Mouse (Mus musculus): ENCODE results near the gene Slc16a2. TPM values are rescaled to one million over a fixed set of nuclear protein-coding genes. Genes with fewer than 3 reads are reported as not detected.

Slc16a2 gene
- polyA plus RNA-seq, 1 experiment from 2014 or later, result 14.8 TPM

GRCm38 (mm10) chrX:103722437-103722836, 99.3 kb downstream of the Slc16a2 start:
- no peak for ATAC-seq (replicated peaks; ENCODE audit: low FRiP score, low read depth)
- DNase-seq (ENCODE audit: low spot score), result no peak
- no peak for TF ChIP-seq CTCF (IDR thresholded peaks at IDR 0.05; ENCODE audit: low read depth)
- Histone ChIP-seq H3K9me3 (replicated peaks; ENCODE audit: low read length) (no peaks in the 10 kb centered on the region), H3K27me3 (ENCODE audit: insufficient read depth, low read length) (no peaks in the 10 kb centered on the region), H3K4me1 (replicated peaks; ENCODE audit: insufficient read depth, low read length) (no peaks in the 10 kb centered on the region), H3K4me2 (ENCODE audit: low read length) (no peak overlapping the region), H3K9ac (ENCODE audit: low read depth, low read length) (no peak overlapping the region), H3K4me3 (replicated peaks; ENCODE audit: low read depth, low read length) (no peak overlapping the region), H3K36me3 (ENCODE audit: insufficient read depth, low read length) (no peaks in the 10 kb centered on the region), H3K27ac (no peak overlapping the region)
- 81% methylated on average over 2 of the region's 2 CpGs for WGBS

- no peak overlapping the region for H3K4me3 ChIP-seq (replicated peaks; ENCODE audit: low read depth, low read length)
- ATAC-seq (replicated peaks; ENCODE audit: low FRiP score, low read depth) (no peak), DNase-seq (ENCODE audit: low spot score) (peak; percentile 6)
- no peaks in the 10 kb centered on the region for H3K9me3 ChIP-seq (replicated peaks; ENCODE audit: low read length)
- H3K27me3 ChIP-seq (ENCODE audit: insufficient read depth, low read length), result no peaks in the 10 kb centered on the region
- H3K36me3 ChIP-seq (ENCODE audit: insufficient read depth, low read length), result no peaks in the 10 kb centered on the region
- WGBS, result 51% methylated on average over 12 of the region's 12 CpGs
- H3K27ac ChIP-seq, result no peak overlapping the region
- H3K4me1 ChIP-seq (replicated peaks; ENCODE audit: insufficient read depth, low read length), result no peaks in the 10 kb centered on the region
- no peak for TF ChIP-seq CTCF (IDR thresholded peaks at IDR 0.05; ENCODE audit: low read depth)
- no peak overlapping the region for H3K9ac ChIP-seq (ENCODE audit: low read depth, low read length)
- no peak overlapping the region for H3K4me2 ChIP-seq (ENCODE audit: low read length)
Measured at GRCm38 (mm10) chrX:103719618-103720185, 102.1 kb downstream of the Slc16a2 start.

- Histone ChIP-seq H3K4me3 (replicated peaks; ENCODE audit: low read depth, low read length) (no peak overlapping the region), H3K4me2 (ENCODE audit: low read length) (no peak overlapping the region), H3K27me3 (ENCODE audit: insufficient read depth, low read length) (no peaks in the 10 kb centered on the region), H3K36me3 (ENCODE audit: insufficient read depth, low read length) (no peaks in the 10 kb centered on the region), H3K9me3 (replicated peaks; ENCODE audit: low read length) (no peaks in the 10 kb centered on the region), H3K4me1 (replicated peaks; ENCODE audit: insufficient read depth, low read length) (no peaks in the 10 kb centered on the region), H3K9ac (ENCODE audit: low read depth, low read length) (no peak overlapping the region), H3K27ac (no peak overlapping the region)
- WGBS, result 61% methylated on average over 7 of the region's 7 CpGs
- ATAC-seq (replicated peaks; ENCODE audit: low FRiP score, low read depth) (no peak), DNase-seq (ENCODE audit: low spot score) (no peak)
- no peak for TF ChIP-seq CTCF (IDR thresholded peaks at IDR 0.05; ENCODE audit: low read depth)
Measured at GRCm38 (mm10) chrX:103712922-103713321, 108.9 kb downstream of the Slc16a2 start.

- no peak overlapping the region for H3K4me3 ChIP-seq (replicated peaks; ENCODE audit: low read depth, low read length)
- no peak overlapping the region for H3K4me2 ChIP-seq (ENCODE audit: low read length)
- 63% methylated on average over 2 of the region's 2 CpGs for WGBS
- no peaks in the 10 kb centered on the region for H3K9me3 ChIP-seq (replicated peaks; ENCODE audit: low read length)
- H3K4me1 ChIP-seq (replicated peaks; ENCODE audit: insufficient read depth, low read length), result no peaks in the 10 kb centered on the region
- no peaks in the 10 kb centered on the region for H3K36me3 ChIP-seq (ENCODE audit: insufficient read depth, low read length)
- H3K27ac ChIP-seq, result no peak overlapping the region
- TF ChIP-seq CTCF (IDR thresholded peaks at IDR 0.05; ENCODE audit: low read depth), result no peak
- no peak for DNase-seq (ENCODE audit: low spot score)
- no peak overlapping the region for H3K9ac ChIP-seq (ENCODE audit: low read depth, low read length)
- ATAC-seq (replicated peaks; ENCODE audit: low FRiP score, low read depth), result no peak
- no peaks in the 10 kb centered on the region for H3K27me3 ChIP-seq (ENCODE audit: insufficient read depth, low read length)
Measured at GRCm38 (mm10) chrX:103709671-103710070, 112.1 kb downstream of the Slc16a2 start.

- 72% methylated on average over 1 of the region's 1 CpGs for WGBS
Measured at GRCm38 (mm10) chrX:103708592-103708991, 113.2 kb downstream of the Slc16a2 start.

GRCm38 (mm10) chrX:103704611-103705010, 117.2 kb downstream of the Slc16a2 start:
- Histone ChIP-seq H3K4me1 (replicated peaks; ENCODE audit: insufficient read depth, low read length) (no peaks in the 10 kb centered on the region), H3K27me3 (ENCODE audit: insufficient read depth, low read length) (no peaks in the 10 kb centered on the region), H3K36me3 (ENCODE audit: insufficient read depth, low read length) (no peaks in the 10 kb centered on the region), H3K27ac (no peak overlapping the region), H3K4me2 (ENCODE audit: low read length) (no peak overlapping the region), H3K4me3 (replicated peaks; ENCODE audit: low read depth, low read length) (no peak overlapping the region), H3K9ac (ENCODE audit: low read depth, low read length) (no peak overlapping the region), H3K9me3 (replicated peaks; ENCODE audit: low read length) (no peaks in the 10 kb centered on the region)
- ATAC-seq (replicated peaks; ENCODE audit: low FRiP score, low read depth) (no peak), DNase-seq (ENCODE audit: low spot score) (no peak)
- 92% methylated on average over 4 of the region's 4 CpGs for WGBS
- TF ChIP-seq CTCF (IDR thresholded peaks at IDR 0.05; ENCODE audit: low read depth), result no peak

More at GRCm38 (mm10) chrX:103708592-103708991, 113.2 kb downstream of the Slc16a2 start:
- no peak for TF ChIP-seq CTCF (IDR thresholded peaks at IDR 0.05; ENCODE audit: low read depth)
- Histone ChIP-seq H3K9ac (ENCODE audit: low read depth, low read length) (no peak overlapping the region), H3K4me2 (ENCODE audit: low read length) (no peak overlapping the region), H3K36me3 (ENCODE audit: insufficient read depth, low read length) (no peaks in the 10 kb centered on the region), H3K27me3 (ENCODE audit: insufficient read depth, low read length) (no peaks in the 10 kb centered on the region), H3K27ac (no peak overlapping the region), H3K4me1 (replicated peaks; ENCODE audit: insufficient read depth, low read length) (no peaks in the 10 kb centered on the region), H3K9me3 (replicated peaks; ENCODE audit: low read length) (no peaks in the 10 kb centered on the region), H3K4me3 (replicated peaks; ENCODE audit: low read depth, low read length) (no peak overlapping the region)
- DNase-seq (ENCODE audit: low spot score), result no peak
- peak; percentile 83 for ATAC-seq (replicated peaks; ENCODE audit: low FRiP score, low read depth)

- no peaks in the 10 kb centered on the region for H3K27me3 ChIP-seq (ENCODE audit: insufficient read depth, low read length)
- H3K36me3 ChIP-seq (ENCODE audit: insufficient read depth, low read length), result no peaks in the 10 kb centered on the region
- H3K27ac ChIP-seq, result no peak overlapping the region
- H3K4me1 ChIP-seq (replicated peaks; ENCODE audit: insufficient read depth, low read length), result no peaks in the 10 kb centered on the region
- H3K9me3 ChIP-seq (replicated peaks; ENCODE audit: low read length), result no peaks in the 10 kb centered on the region
- DNase-seq (ENCODE audit: low spot score) (no peak), ATAC-seq (replicated peaks; ENCODE audit: low FRiP score, low read depth) (no peak)
- no peak overlapping the region for H3K4me3 ChIP-seq (replicated peaks; ENCODE audit: low read depth, low read length)
- 67% methylated on average over 4 of the region's 4 CpGs for WGBS
- TF ChIP-seq CTCF (IDR thresholded peaks at IDR 0.05; ENCODE audit: low read depth), result no peak
- no peak overlapping the region for H3K9ac ChIP-seq (ENCODE audit: low read depth, low read length)
- no peak overlapping the region for H3K4me2 ChIP-seq (ENCODE audit: low read length)
Measured at GRCm38 (mm10) chrX:103704024-103704423, 117.8 kb downstream of the Slc16a2 start.

Data from kidney, postnatal 0 days (tissue).